Mouse (Mus musculus) stomach, postnatal 0 days (tissue): ENCODE data around the gene Mipol1. TPM values are rescaled to one million over a fixed set of nuclear protein-coding genes. Genes with fewer than 3 reads are reported as not detected.

Source experiments
- ATAC-seq: fragments of 200-750 bp; cut with Nextera tagmentation; 2 replicates; pipeline ENCODE4 v1.8.0; 2017; ENCODE audit not compliant: low FRiP score, low TSS enrichment
- DNase-seq: peaks from one replicate; pipeline ENCODE4 v3.0.0-alpha.2; 2016; ENCODE audit warnings: low spot score
- H3K27ac ChIP-seq: fragments of 300-500 bp; sonication (generic); replicated peaks from 2 replicates; pipeline ENCODE4 v1.5.1; 2014; ENCODE audit warnings: mild to moderate bottlenecking, control low read depth
- H3K27me3 ChIP-seq: fragments of 300-500 bp; sonication (generic); 2 replicates; pipeline ENCODE4 v1.6.1; 2014; ENCODE audit warnings: low read length; ENCODE audit not compliant: control insufficient read depth, insufficient read depth
- H3K36me3 ChIP-seq: fragments of 300-500 bp; sonication (generic); 2 replicates; pipeline ENCODE4 v1.6.1; 2014; ENCODE audit warnings: low read length, mixed read lengths; ENCODE audit not compliant: control insufficient read depth, insufficient read depth
- H3K4me1 ChIP-seq: fragments of 300-500 bp; sonication (generic); replicated peaks from 2 replicates; pipeline ENCODE4 v1.6.1; 2014; ENCODE audit warnings: antibody characterized with exemption; ENCODE audit not compliant: control insufficient read depth, insufficient read depth
- H3K4me2 ChIP-seq: fragments of 300-500 bp; sonication (generic); replicated peaks from 2 replicates; pipeline ENCODE4 v1.6.1; 2014; ENCODE audit warnings: low read depth, mild to moderate bottlenecking, control low read depth, moderate library complexity
- H3K4me3 ChIP-seq: fragments of 300-500 bp; sonication (generic); 2 replicates; pipeline ENCODE4 v1.5.1; 2014; ENCODE audit warnings: low read depth, low read length, control low read depth
- H3K9ac ChIP-seq: fragments of 300-500 bp; sonication (generic); 2 replicates; pipeline ENCODE4 v1.6.1; 2014; ENCODE audit warnings: mild to moderate bottlenecking, low read length, control low read depth, mixed read lengths
- H3K9me3 ChIP-seq: fragments of 300-500 bp; sonication (generic); 2 replicates; pipeline ENCODE4 v1.6.1; 2016; ENCODE audit warnings: low read length; ENCODE audit not compliant: control insufficient read depth
- CTCF ChIP-seq: IDR thresholded peaks from 2 replicates; pipeline ENCODE4 v1.5.1; 2016; ENCODE audit warnings: antibody characterized with exemption, low read depth, mild to moderate bottlenecking, moderate library complexity
- EP300 ChIP-seq: optimal IDR thresholded peaks from 2 replicates; pipeline ENCODE3; 2016; ENCODE audit warnings: antibody characterized with exemption
- WGBS: fragments of 180-500 bp; shearing (Covaris S2); extraction: QIAGEN DNeasy Blood & Tissue Kit; methylation state at CpG from one replicate; pipeline ENCODE4 v1.1.7; 2014; 5-methylcytosine and 5-hydroxymethylcytosine counted together
- polyA plus RNA-seq: library from polyadenylated mRNA; unstranded; fragments of >200 nt; fragmentation: Nextera tagmentation; extraction: Ambion mirVana; gene quantifications from 2 replicates; pipeline ENCODE4 v1.2.1, GENCODE M21; 2015

The Mipol1 gene
- polyA plus RNA-seq, 1 experiment from 2014 or later: 5.9 TPM

- TF ChIP-seq EP300 (no peak), CTCF (no peak)
- no peak for DNase-seq
- no peaks in the 10 kb centered on the region for H3K27me3 ChIP-seq
- ATAC-seq: no peak
- no peak overlapping the region for H3K27ac ChIP-seq
- no peak overlapping the region for H3K4me2 ChIP-seq
- no peak overlapping the region for H3K9ac ChIP-seq
- 53% methylated on average over 2 of the region's 2 CpGs for WGBS
- H3K36me3 ChIP-seq: no peaks in the 10 kb centered on the region
- no peaks in the 10 kb centered on the region for H3K9me3 ChIP-seq
- H3K4me1 ChIP-seq: no peaks in the 10 kb centered on the region
- H3K4me3 ChIP-seq: no peak overlapping the region
Observed at GRCm38 (mm10) chr12:57481823-57482222, 251.6 kb downstream of the Mipol1 start.

GRCm38 (mm10) chr12:57496347-57497119, 266.3 kb downstream of the Mipol1 start:
- no peak overlapping the region for H3K27ac ChIP-seq
- H3K4me3 ChIP-seq: no peak overlapping the region
- 22% methylated on average over 6 of the region's 6 CpGs for WGBS
- peak; percentile 43 for DNase-seq
- ATAC-seq: peak; percentile 84
- H3K4me2 ChIP-seq: no peak overlapping the region
- H3K4me1 ChIP-seq: no peaks in the 10 kb centered on the region
- H3K36me3 ChIP-seq: no peaks in the 10 kb centered on the region
- H3K27me3 ChIP-seq: no peaks in the 10 kb centered on the region
- H3K9ac ChIP-seq: no peak overlapping the region
- no peaks in the 10 kb centered on the region for H3K9me3 ChIP-seq
- no peak for TF ChIP-seq CTCF
- no peak for TF ChIP-seq EP300

DNA sequence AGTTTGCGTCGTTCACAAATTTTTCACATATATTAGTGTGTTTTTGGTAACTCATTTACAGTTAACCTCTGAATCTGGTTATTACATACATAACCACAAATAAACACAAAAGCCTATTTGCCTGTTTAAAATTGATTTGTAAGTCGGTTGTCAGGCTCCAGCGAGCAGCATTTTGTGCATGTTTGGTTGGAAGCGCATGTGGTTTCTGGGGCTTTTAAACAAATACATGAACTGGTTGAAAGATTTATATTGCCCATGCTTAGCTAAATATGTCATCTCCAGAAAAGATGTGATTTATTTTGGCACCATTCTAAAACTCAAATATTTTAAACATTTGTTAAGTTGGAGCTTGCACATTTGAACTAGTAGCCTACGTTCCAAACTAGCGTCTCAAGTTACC, 270.0 kb downstream of the Mipol1 start:
- Histone ChIP-seq H3K27me3 (no peaks in the 10 kb centered on the region), H3K4me1 (no peaks in the 10 kb centered on the region), H3K27ac (no peak overlapping the region), H3K9me3 (no peaks in the 10 kb centered on the region), H3K4me2 (no peak overlapping the region), H3K9ac (no peak overlapping the region), H3K36me3 (no peaks in the 10 kb centered on the region), H3K4me3 (no peak overlapping the region)
- DNase-seq (no peak), ATAC-seq (no peak)
- TF ChIP-seq EP300 (no peak), CTCF (no peak)
- 36% methylated on average over 7 of the region's 7 CpGs for WGBS

- Histone ChIP-seq H3K4me3 (no peak overlapping the region), H3K9me3 (no peaks in the 10 kb centered on the region), H3K4me2 (no peak overlapping the region), H3K9ac (no peak overlapping the region), H3K27me3 (no peaks in the 10 kb centered on the region), H3K36me3 (no peaks in the 10 kb centered on the region), H3K27ac (no peak overlapping the region), H3K4me1 (no peaks in the 10 kb centered on the region)
- no peak for TF ChIP-seq CTCF
- no peak for TF ChIP-seq EP300
- peak; percentile 55 for DNase-seq
- WGBS: 43% methylated on average over 7 of the region's 7 CpGs
- peak; percentile 82 for ATAC-seq
Observed at GRCm38 (mm10) chr12:57505329-57505728, 275.1 kb downstream of the Mipol1 start.

DNA sequence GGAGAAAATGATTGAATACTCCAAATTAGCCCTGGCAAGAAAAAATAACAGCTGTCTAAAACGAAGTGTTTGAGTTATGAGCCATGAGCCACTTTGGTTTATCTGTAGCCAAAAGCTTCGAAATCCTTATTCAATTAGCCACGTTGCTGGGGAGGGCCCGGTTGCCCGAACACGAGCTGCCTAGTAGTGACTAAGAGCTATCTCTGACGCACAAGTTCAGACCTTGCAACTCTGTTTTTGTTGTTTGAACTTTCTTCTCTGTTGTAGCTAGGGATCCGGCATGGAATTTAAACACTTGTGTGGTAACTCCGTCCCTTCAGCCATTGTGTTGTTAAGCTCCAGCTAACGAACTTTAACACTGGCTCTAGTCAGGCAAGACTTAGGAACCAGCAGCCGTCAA, 278.7 kb downstream of the Mipol1 start:
- Histone ChIP-seq H3K27me3 (no peaks in the 10 kb centered on the region), H3K4me3 (no peak overlapping the region), H3K27ac (no peak overlapping the region), H3K9ac (no peak overlapping the region), H3K36me3 (no peaks in the 10 kb centered on the region), H3K4me2 (no peak overlapping the region), H3K9me3 (no peaks in the 10 kb centered on the region), H3K4me1 (no peaks in the 10 kb centered on the region)
- WGBS: 24% methylated on average over 11 of the region's 11 CpGs
- peak; percentile 29 for DNase-seq
- TF ChIP-seq CTCF: no peak
- no peak for TF ChIP-seq EP300
- no peak for ATAC-seq

DNA sequence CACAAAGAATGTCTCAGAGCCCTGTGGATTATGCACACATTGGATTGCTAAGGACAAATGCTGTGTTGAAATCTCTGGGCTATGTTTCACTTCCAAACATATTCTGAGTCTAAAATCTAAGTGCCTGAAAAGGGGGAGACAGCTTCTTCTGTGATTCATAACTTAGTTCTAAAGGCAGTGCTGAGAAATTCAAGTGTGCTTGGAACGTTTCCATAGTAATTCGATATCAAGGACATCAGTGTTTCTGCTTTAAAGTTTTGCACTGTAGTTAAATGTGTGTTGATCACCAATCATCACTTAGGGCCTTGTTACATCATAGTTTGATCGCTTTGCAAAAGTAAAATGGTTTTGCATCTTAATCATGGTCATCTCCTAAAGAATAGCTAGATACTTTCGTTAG, 279.5 kb downstream of the Mipol1 start:
- no peak for ATAC-seq
- H3K9me3 ChIP-seq: no peaks in the 10 kb centered on the region
- DNase-seq: no peak
- no peak overlapping the region for H3K4me2 ChIP-seq
- H3K27ac ChIP-seq: no peak overlapping the region
- H3K4me1 ChIP-seq: no peaks in the 10 kb centered on the region
- H3K36me3 ChIP-seq: no peaks in the 10 kb centered on the region
- WGBS: 50% methylated on average over 4 of the region's 4 CpGs
- TF ChIP-seq EP300 (no peak), CTCF (no peak)
- no peaks in the 10 kb centered on the region for H3K27me3 ChIP-seq
- H3K4me3 ChIP-seq: no peak overlapping the region
- no peak overlapping the region for H3K9ac ChIP-seq
